Mouse (Mus musculus): ENCODE measurements around the gene Gabbr2.

DNA sequence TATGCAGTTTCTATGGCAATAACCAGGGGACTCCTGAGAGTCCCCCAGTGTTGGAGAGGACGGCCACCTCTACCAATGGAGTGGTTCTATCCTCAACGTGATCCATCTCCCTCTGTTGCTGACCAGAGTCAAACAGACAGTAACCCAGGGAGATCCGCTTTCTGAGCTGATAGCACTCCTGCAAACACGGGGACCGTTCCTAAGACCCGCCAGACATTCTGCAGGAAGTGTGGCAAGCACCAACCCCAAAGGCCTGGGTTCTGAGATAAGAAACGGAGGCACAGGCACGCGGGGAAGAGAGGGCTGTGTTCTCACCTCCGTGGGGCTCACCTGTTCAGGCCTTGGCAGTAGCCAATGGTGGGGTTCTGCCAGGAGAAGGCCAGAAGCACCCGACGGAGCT, 378.1 kb downstream of the Gabbr2 start:
- no peak for TF ChIP-seq POLR2A (IDR thresholded peaks at IDR 0.05; ENCODE audit: control insufficient read depth, low read depth, low read length)
- TF ChIP-seq CTCF (IDR thresholded peaks at IDR 0.05; ENCODE audit: control insufficient read depth, insufficient read depth, insufficient replicate concordance, low read depth, low read length) = no peak

Measured in testis, adult 2 months (tissue).